Comparison of ENCODE assay signal across 19 mouse cellular contexts in the genomic region with DNA sequence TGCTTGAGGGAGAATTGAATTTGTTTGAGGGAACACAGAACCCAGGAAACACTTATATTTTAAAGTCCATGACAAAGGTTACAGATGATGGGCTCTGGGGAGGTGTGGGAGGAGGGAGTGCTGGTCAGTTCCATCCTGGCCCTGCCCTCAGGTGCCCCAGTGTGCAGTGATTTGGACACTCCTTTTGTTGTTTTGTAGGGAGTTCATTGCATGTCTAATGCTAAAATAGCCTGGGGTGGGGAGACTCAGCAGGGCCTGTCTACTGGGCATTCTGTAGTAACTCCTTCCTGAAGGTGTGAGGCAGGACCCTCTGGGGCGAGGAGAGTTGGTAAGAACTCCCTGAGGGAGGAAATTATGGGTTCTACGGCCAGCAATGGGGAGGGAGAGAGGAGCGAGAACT. TPM values are rescaled to one million over a fixed set of nuclear protein-coding genes. Genes with fewer than 3 reads are reported as not detected.
"Had no signal": no experiment of that assay in that cellular context is flagged by ENCODE, and none has a peak within 500 bp of the region (broad histone marks: within the 10 kb centered on the region; RNA-seq: fewer than 3 reads in every experiment).

No protein-coding gene starts in this region.

- H3K36me3 ChIP-seq: intestine, embryonic 15.5 days; limb, embryonic 12.5 days; limb, embryonic 15.5 days; liver, embryonic 12.5 days; liver, embryonic 15.5 days had no signal

- H3K4me3 ChIP-seq: intestine, embryonic 15.5 days; limb, embryonic 12.5 days; limb, embryonic 15.5 days; liver, embryonic 12.5 days; liver, embryonic 15.5 days had no signal

- H3K9ac ChIP-seq: intestine, embryonic 15.5 days; limb, embryonic 12.5 days; limb, embryonic 15.5 days; liver, embryonic 12.5 days; liver, embryonic 15.5 days had no signal

- H3K27ac ChIP-seq: intestine, embryonic 15.5 days; limb, embryonic 12.5 days; limb, embryonic 15.5 days; liver, embryonic 12.5 days; liver, embryonic 15.5 days; stomach, postnatal 0 days had no signal

- H3K4me1 ChIP-seq: limb, embryonic 12.5 days; liver, embryonic 12.5 days; liver, embryonic 15.5 days had no signal

- H3K4me2 ChIP-seq: intestine, embryonic 15.5 days; limb, embryonic 12.5 days; limb, embryonic 15.5 days; liver, embryonic 12.5 days; liver, embryonic 15.5 days; midbrain, embryonic 11.5 days had no signal

- H3K9me3 ChIP-seq: intestine, embryonic 15.5 days; limb, embryonic 15.5 days; liver, embryonic 12.5 days; liver, embryonic 15.5 days had no signal

- DNase-seq: kidney, adult 18-20 months; kidney, adult 9 months; kidney, postnatal 10 days; kidney, postnatal 4 days; left cerebral cortex, postnatal 4 days; lung, adult 2 months; lung, postnatal 14 days; midbrain, embryonic 14.5 days; thymus, adult 18-20 months; thymus, postnatal 36 days had no signal

- ATAC-seq: intestine, embryonic 15.5 days; liver, embryonic 12.5 days had no signal

- H3K27me3 ChIP-seq: intestine, embryonic 15.5 days; limb, embryonic 15.5 days had no signal

RNA-seq across cellular contexts. Expression of gene Gm49601, which starts 10.6 kb away (rescaled TPM):
- total RNA-seq: megakaryocyte-erythroid progenitor cell, adult 5-6 weeks had no signal

RNA-seq across cellular contexts. Expression of gene Tbx1, which starts 46.3 kb away (rescaled TPM):
- total RNA-seq: megakaryocyte progenitor cell, adult 5-6 weeks; megakaryocyte-erythroid progenitor cell, adult 5-6 weeks had no signal
- polyA plus RNA-seq: liver, embryonic 12.5 days had no signal
